34 mouse cellular contexts compared by ENCODE assay signal in the genomic region with DNA sequence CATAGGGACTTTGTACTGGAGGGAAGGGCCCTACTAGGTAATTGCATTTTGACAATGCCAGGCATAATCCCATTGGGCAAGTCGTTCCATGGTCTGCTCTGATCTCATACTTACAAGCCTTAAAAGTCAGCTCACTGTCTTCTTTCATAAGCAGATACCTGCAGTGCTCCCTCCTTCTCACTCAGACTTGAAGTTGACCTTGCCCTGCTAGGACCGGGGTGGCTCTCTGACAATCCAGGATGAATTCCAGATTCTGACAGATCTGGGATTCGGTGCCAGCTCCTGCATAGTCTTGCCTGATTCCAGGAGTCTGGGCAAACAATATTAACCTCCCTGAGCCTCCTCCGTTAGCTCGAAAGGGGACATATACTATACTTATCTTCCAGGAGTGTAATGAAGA. TPM values are rescaled to one million over a fixed set of nuclear protein-coding genes. Genes with fewer than 3 reads are reported as not detected.
"Had no signal": no experiment of that assay in that cellular context is flagged by ENCODE, and none has a peak within 500 bp of the region (broad histone marks: within the 10 kb centered on the region; RNA-seq: fewer than 3 reads in every experiment).

No protein-coding gene starts in this region.

- H3K27ac ChIP-seq: gastrocnemius, adult 2 months; heart, adult 2 months; heart, embryonic 10.5 days; hindbrain, embryonic 10.5 days; hindbrain, embryonic 12.5 days; hindbrain, embryonic 14.5 days; intestine, embryonic 15.5 days; layer of hippocampus, adult 2 months; limb, embryonic 10.5 days; limb, embryonic 12.5 days; liver, embryonic 13.5 days; liver, embryonic 15.5 days had no signal

- H3K27me3 ChIP-seq: hindbrain, embryonic 12.5 days; intestine, embryonic 15.5 days had no signal

- ATAC-seq: hindbrain, embryonic 16.5 days; inflammation-experienced regulatory T-cells, adult 6 months; intestine, embryonic 15.5 days; intestine, postnatal 0 days; liver, postnatal 0 days had no signal

- H3K9me3 ChIP-seq: heart, embryonic 10.5 days; heart, embryonic 12.5 days; hindbrain, embryonic 10.5 days; hindbrain, embryonic 12.5 days; intestine, embryonic 15.5 days; limb, embryonic 10.5 days; limb, embryonic 12.5 days; liver, embryonic 13.5 days; liver, embryonic 15.5 days had no signal

- H3K4me1 ChIP-seq: heart, embryonic 10.5 days; heart, embryonic 12.5 days; hindbrain, embryonic 10.5 days; hindbrain, embryonic 12.5 days; intestine, embryonic 15.5 days; limb, embryonic 10.5 days; limb, embryonic 12.5 days; liver, embryonic 13.5 days; liver, embryonic 15.5 days had no signal

- H3K9ac ChIP-seq: heart, embryonic 12.5 days; hindbrain, embryonic 12.5 days; hindbrain, embryonic 14.5 days; intestine, embryonic 15.5 days; limb, embryonic 12.5 days; liver, embryonic 13.5 days; liver, embryonic 15.5 days; liver, postnatal 0 days had no signal

- H3K36me3 ChIP-seq: heart, embryonic 10.5 days; heart, embryonic 12.5 days; intestine, embryonic 15.5 days; limb, embryonic 10.5 days; liver, embryonic 13.5 days; liver, embryonic 15.5 days had no signal

- H3K4me3 ChIP-seq: gastrocnemius, adult 2 months; heart, adult 2 months; heart, embryonic 10.5 days; heart, embryonic 12.5 days; hindbrain, embryonic 10.5 days; hindbrain, embryonic 12.5 days; intestine, embryonic 15.5 days; layer of hippocampus, adult 2 months; limb, embryonic 10.5 days; limb, embryonic 12.5 days; liver, embryonic 13.5 days; liver, embryonic 15.5 days had no signal

- DNase-seq: gastrocnemius, adult 2 months; gastrocnemius, postnatal 10 days; gastrocnemius, postnatal 25 days; heart, adult 2 months; heart, postnatal 10 days; heart, postnatal 4 days; kidney, adult 18-20 months; kidney, adult 8-10 months; kidney, postnatal 10 days; kidney, postnatal 25 days; kidney, postnatal 4 days; liver; liver, embryonic 13.5 days; liver, postnatal 0 days had no signal

- H3K4me2 ChIP-seq: heart, embryonic 12.5 days; hindbrain, embryonic 12.5 days; hindbrain, embryonic 14.5 days; intestine, embryonic 15.5 days; limb, embryonic 12.5 days; liver, embryonic 11.5 days; liver, embryonic 13.5 days; liver, embryonic 15.5 days had no signal

RNA-seq across cellular contexts. Expression of gene Gm9767, which starts 6.1 kb away (rescaled TPM):
- total RNA-seq: gastrocnemius, adult 2 months; gastrocnemius, postnatal 10 days; gastrocnemius, postnatal 25 days; gastrocnemius, postnatal 4 days; granulocyte monocyte progenitor cell, adult 5-6 weeks; heart, adult 2 months; heart, postnatal 10 days; heart, postnatal 25 days; heart, postnatal 4 days had no signal
- polyA plus RNA-seq: heart, adult 2 months; heart, embryonic 10.5 days; heart, embryonic 12.5 days; heart, embryonic 14.5 days; heart, embryonic 16.5 days; hindbrain, embryonic 10.5 days; inflammation-experienced regulatory T-cells, adult 6 months; kidney, embryonic 16.5 days; liver, embryonic 11.5 days; liver, embryonic 13.5 days; liver, embryonic 15.5 days; liver, postnatal 0 days had no signal

RNA-seq across cellular contexts. Expression of gene Tmem200a, which starts 6.9 kb away (rescaled TPM):
- total RNA-seq: granulocyte monocyte progenitor cell, adult 5-6 weeks; heart, postnatal 25 days had no signal
- polyA plus RNA-seq: inflammation-experienced regulatory T-cells, adult 6 months; liver, postnatal 0 days had no signal
